Mouse (Mus musculus): Measurements from ENCODE around the gene Pla2g4f. TPM values are rescaled to one million over a fixed set of nuclear protein-coding genes. Genes with fewer than 3 reads are reported as not detected.

Pla2g4f gene
- total and polyA plus RNA-seq, 2 experiments from 2014 or later, result not detected

GRCm38 (mm10) chr2:120299866-120300265 is 14.1 kb downstream of the Pla2g4f start:
- Histone ChIP-seq H3K36me3 (ENCODE audit: insufficient read depth, low read length) (no peaks in the 10 kb centered on the region), H3K4me3 (ENCODE audit: low read length) (no peak overlapping the region), H3K27ac (no peak overlapping the region), H3K9ac (replicated peaks; ENCODE audit: low read length) (no peak overlapping the region), H3K9me3 (ENCODE audit: low read length) (no peaks in the 10 kb centered on the region), H3K27me3 (ENCODE audit: insufficient read depth, low read length) (no peaks in the 10 kb centered on the region), H3K4me2 (ENCODE audit: low read depth, low read length) (no peak overlapping the region), H3K4me1 (ENCODE audit: insufficient read depth, low read length) (no peaks in the 10 kb centered on the region)
- 89% methylated on average over 4 of the region's 4 CpGs for whole genome bisulfite sequencing
- no peak for DNase-seq (ENCODE audit: low spot score)
- no peak for ATAC-seq
- TF ChIP-seq CTCF (IDR thresholded peaks at IDR 0.05; ENCODE audit: low read depth), result no peak

- H3K4me3 ChIP-seq (ENCODE audit: low read length), result no peak overlapping the region
- TF ChIP-seq CTCF (IDR thresholded peaks at IDR 0.05; ENCODE audit: low read depth), result no peak
- H3K4me2 ChIP-seq (ENCODE audit: low read depth, low read length), result no peak overlapping the region
- no peak overlapping the region for H3K27ac ChIP-seq
- no peaks in the 10 kb centered on the region for H3K27me3 ChIP-seq (ENCODE audit: insufficient read depth, low read length)
- no peaks in the 10 kb centered on the region for H3K4me1 ChIP-seq (ENCODE audit: insufficient read depth, low read length)
- ATAC-seq (no peak), DNase-seq (ENCODE audit: low spot score) (no peak)
- H3K9me3 ChIP-seq (ENCODE audit: low read length), result no peaks in the 10 kb centered on the region
- WGBS, result 6% methylated on average over 2 of the region's 2 CpGs
- H3K9ac ChIP-seq (replicated peaks; ENCODE audit: low read length), result no peak overlapping the region
- no peaks in the 10 kb centered on the region for H3K36me3 ChIP-seq (ENCODE audit: insufficient read depth, low read length)
Observed at GRCm38 (mm10) chr2:120296160-120296559, 17.8 kb downstream of the Pla2g4f start.

DNA sequence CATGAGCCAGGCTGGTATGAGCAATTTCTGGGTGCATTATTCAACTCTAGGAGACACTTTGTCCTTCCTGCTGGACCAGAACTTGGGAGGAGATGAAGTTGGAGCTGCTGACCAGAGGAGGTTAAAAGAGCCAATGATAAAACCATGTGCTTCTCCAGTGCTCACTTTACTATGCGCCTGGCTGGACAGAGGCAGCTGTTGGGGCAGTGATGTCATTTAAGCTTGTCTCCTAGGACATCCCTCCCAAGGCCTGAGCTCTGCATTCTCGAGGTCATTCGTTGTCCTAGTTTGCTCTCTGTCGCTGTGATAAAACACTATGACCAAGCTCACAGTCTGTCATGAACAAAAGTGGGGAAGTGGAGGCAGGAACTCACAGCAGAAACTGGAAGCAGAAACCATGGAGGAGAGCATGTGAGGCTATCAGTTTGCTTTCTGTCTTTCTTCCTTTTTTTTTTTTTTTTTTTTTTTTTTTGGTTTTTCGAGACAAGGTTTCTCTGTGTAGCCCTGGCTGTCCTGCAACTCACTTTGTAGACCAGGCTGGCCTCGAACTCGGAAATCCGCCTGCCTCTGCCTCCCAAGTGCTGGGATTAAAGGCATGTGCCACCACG is 22.4 kb downstream of the Pla2g4f start:
- Histone ChIP-seq H3K27ac (no peak overlapping the region), H3K4me2 (ENCODE audit: low read depth, low read length) (no peak overlapping the region), H3K4me3 (ENCODE audit: low read length) (no peak overlapping the region), H3K27me3 (ENCODE audit: insufficient read depth, low read length) (no peaks in the 10 kb centered on the region), H3K4me1 (ENCODE audit: insufficient read depth, low read length) (no peaks in the 10 kb centered on the region), H3K9me3 (ENCODE audit: low read length) (no peaks in the 10 kb centered on the region), H3K9ac (replicated peaks; ENCODE audit: low read length) (no peak overlapping the region), H3K36me3 (ENCODE audit: insufficient read depth, low read length) (no peaks in the 10 kb centered on the region)
- no peak for TF ChIP-seq CTCF (IDR thresholded peaks at IDR 0.05; ENCODE audit: low read depth)
- DNase-seq (ENCODE audit: low spot score) (no peak), ATAC-seq (no peak)
- 81% methylated on average over 9 of the region's 9 CpGs for WGBS

GRCm38 (mm10) chr2:120288995-120289394 is 25.0 kb downstream of the Pla2g4f start, which contains the start of gene Pla2g4d:
Gene Pla2g4d (minus strand): TSS chr2:120289197.
- H3K36me3 ChIP-seq (ENCODE audit: insufficient read depth, low read length), result no peaks in the 10 kb centered on the region
- no peak for TF ChIP-seq CTCF (IDR thresholded peaks at IDR 0.05; ENCODE audit: low read depth)
- WGBS, result 75% methylated on average over 5 of the region's 5 CpGs
- no peaks in the 10 kb centered on the region for H3K4me1 ChIP-seq (ENCODE audit: insufficient read depth, low read length)
- DNase-seq (ENCODE audit: low spot score), result no peak
- no peak within 1 kb of the TSS for H3K9ac ChIP-seq (replicated peaks; ENCODE audit: low read length)
- no peaks in the 10 kb centered on the region for H3K9me3 ChIP-seq (ENCODE audit: low read length)
- ATAC-seq, result no peak
- H3K4me3 ChIP-seq (ENCODE audit: low read length), result no peak within 1 kb of the TSS
- H3K4me2 ChIP-seq (ENCODE audit: low read depth, low read length), result no peak within 1 kb of the TSS
- no peak within 1 kb of the TSS for H3K27ac ChIP-seq
- no peaks in the 10 kb centered on the region for H3K27me3 ChIP-seq (ENCODE audit: insufficient read depth, low read length)

DNA sequence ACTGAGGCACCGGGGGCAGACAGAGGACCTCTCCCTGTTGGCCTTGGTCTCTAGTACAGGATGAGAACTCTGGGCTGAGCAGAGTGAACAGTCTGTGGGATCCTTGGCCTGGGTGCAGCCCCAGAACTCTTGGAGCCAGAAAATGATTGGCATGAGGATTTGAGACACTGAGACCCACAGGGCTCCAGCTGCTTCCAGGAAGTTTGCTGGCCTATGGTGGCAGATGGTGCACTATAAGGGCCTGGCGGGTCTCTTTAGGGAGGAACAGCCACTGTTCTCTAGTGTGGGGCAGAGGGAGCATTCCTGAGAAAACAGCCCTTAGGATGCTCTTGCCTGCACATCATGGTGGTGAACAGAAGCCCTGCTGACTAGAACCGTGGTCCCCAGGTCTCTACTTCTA is 25.6 kb downstream of the Pla2g4f start:
- Histone ChIP-seq H3K9ac (replicated peaks; ENCODE audit: low read length) (no peak overlapping the region), H3K4me3 (ENCODE audit: low read length) (no peak overlapping the region), H3K27me3 (ENCODE audit: insufficient read depth, low read length) (no peaks in the 10 kb centered on the region), H3K4me2 (ENCODE audit: low read depth, low read length) (no peak overlapping the region), H3K27ac (no peak overlapping the region), H3K9me3 (ENCODE audit: low read length) (no peaks in the 10 kb centered on the region), H3K36me3 (ENCODE audit: insufficient read depth, low read length) (no peaks in the 10 kb centered on the region), H3K4me1 (ENCODE audit: insufficient read depth, low read length) (no peaks in the 10 kb centered on the region)
- TF ChIP-seq CTCF (IDR thresholded peaks at IDR 0.05; ENCODE audit: low read depth), result no peak
- WGBS, result 76% methylated on average over 3 of the region's 3 CpGs
- no peak for ATAC-seq
- DNase-seq (ENCODE audit: low spot score), result no peak

- no peaks in the 10 kb centered on the region for H3K4me1 ChIP-seq (ENCODE audit: insufficient read depth, low read length)
- no peaks in the 10 kb centered on the region for H3K9me3 ChIP-seq (ENCODE audit: low read length)
- H3K4me3 ChIP-seq (ENCODE audit: low read length), result no peak overlapping the region
- H3K27ac ChIP-seq, result no peak overlapping the region
- WGBS, result 72% methylated on average over 4 of the region's 4 CpGs
- DNase-seq (ENCODE audit: low spot score) (peak; percentile 12), ATAC-seq (0 out of 2 replicates have a peak, but pooled peaks have one; percentile 29)
- H3K4me2 ChIP-seq (ENCODE audit: low read depth, low read length), result no peak overlapping the region
- no peaks in the 10 kb centered on the region for H3K36me3 ChIP-seq (ENCODE audit: insufficient read depth, low read length)
- H3K27me3 ChIP-seq (ENCODE audit: insufficient read depth, low read length), result no peaks in the 10 kb centered on the region
- no peak overlapping the region for H3K9ac ChIP-seq (replicated peaks; ENCODE audit: low read length)
- no peak for TF ChIP-seq CTCF (IDR thresholded peaks at IDR 0.05; ENCODE audit: low read depth)
Observed at GRCm38 (mm10) chr2:120285639-120286038, 28.3 kb downstream of the Pla2g4f start.

- H3K36me3 ChIP-seq (ENCODE audit: insufficient read depth, low read length), result no peaks in the 10 kb centered on the region
- H3K27me3 ChIP-seq (ENCODE audit: insufficient read depth, low read length), result no peaks in the 10 kb centered on the region
- DNase-seq (ENCODE audit: low spot score) (no peak), ATAC-seq (no peak)
- no peak overlapping the region for H3K27ac ChIP-seq
- H3K9me3 ChIP-seq (ENCODE audit: low read length), result no peaks in the 10 kb centered on the region
- no peak for TF ChIP-seq CTCF (IDR thresholded peaks at IDR 0.05; ENCODE audit: low read depth)
- H3K4me2 ChIP-seq (ENCODE audit: low read depth, low read length), result no peak overlapping the region
- H3K9ac ChIP-seq (replicated peaks; ENCODE audit: low read length), result no peak overlapping the region
- no peak overlapping the region for H3K4me3 ChIP-seq (ENCODE audit: low read length)
- no peaks in the 10 kb centered on the region for H3K4me1 ChIP-seq (ENCODE audit: insufficient read depth, low read length)
Observed at GRCm38 (mm10) chr2:120284705-120285104, 29.3 kb downstream of the Pla2g4f start.

All from hindbrain, postnatal 0 days (tissue).